Mouse (Mus musculus): ENCODE data around the gene Slc25a1. TPM values are rescaled to one million over a fixed set of nuclear protein-coding genes. Genes with fewer than 3 reads are reported as not detected.
A peak's percentile ranks its signal among the peaks of the same experiment; 100 is the strongest.

Gene Slc25a1
- polyA plus RNA-seq, 1 experiment from 2014 or later, result 77.7 TPM

DNA sequence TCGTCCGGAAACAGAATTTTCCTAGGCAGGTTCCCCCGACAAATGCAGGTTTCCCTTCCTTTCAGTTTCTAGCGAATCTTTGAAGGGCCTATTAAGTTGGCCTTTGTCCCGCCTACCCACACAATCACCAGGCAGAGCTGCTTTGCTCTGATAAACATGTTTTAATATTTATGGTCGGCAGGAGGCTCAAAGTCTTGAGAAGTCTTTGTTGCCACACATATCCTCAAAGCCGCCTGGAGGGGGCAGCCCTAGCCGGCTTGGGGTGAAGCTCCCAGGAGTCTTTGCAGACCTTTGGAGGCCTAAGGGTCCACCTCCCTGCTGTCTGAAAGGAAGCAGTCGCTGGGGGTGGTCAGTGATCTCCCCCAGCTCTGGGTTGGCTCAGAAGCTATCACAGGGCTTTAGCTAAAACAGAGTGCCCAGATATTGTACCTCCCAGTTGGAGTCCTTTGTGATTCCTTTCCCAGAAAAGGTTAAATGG, 647 bp upstream of the Slc25a1 start:
- Histone ChIP-seq H3K27me3 (ENCODE audit: insufficient read depth, low read length) (no peaks in the 10 kb centered on the region), H3K27ac (ENCODE audit: low read depth) (peak overlapping the region; percentile 87), H3K4me2 (ENCODE audit: low read depth, low read length) (peak overlapping the region; percentile 99), H3K4me3 (ENCODE audit: low read depth, low read length) (peak overlapping the region; percentile 71), H3K9ac (replicated peaks) (peak overlapping the region; percentile 78), H3K36me3 (replicated peaks; ENCODE audit: insufficient read depth, low read length) (peaks cover 7% of the 10 kb centered on the region; the same call in 1 of the 2 replicates), H3K9me3 (ENCODE audit: low read length) (no peaks in the 10 kb centered on the region), H3K4me1 (ENCODE audit: insufficient read depth) (peaks cover 10% of the 10 kb centered on the region)
- peak; percentile 77 for DNase-seq
- TF ChIP-seq EP300 (IDR thresholded peaks at IDR 0.05; ENCODE audit: low read depth) (peak; percentile 40; the same call in 1 of the 2 replicates), CTCF (IDR thresholded peaks at IDR 0.05; ENCODE audit: low read depth) (peak; percentile 76)
- 3% methylated on average over 9 of the region's 9 CpGs for WGBS (ENCODE audit: insufficient replicate concordance)
- ATAC-seq, result peak; percentile 78

GRCm38 (mm10) chr16:17927351-17928082, 502 bp downstream of the Slc25a1 start:
- 3% methylated on average over 65 of the region's 72 CpGs for WGBS (ENCODE audit: insufficient replicate concordance)

GRCm38 (mm10) chr16:17922163-17922538, 5.9 kb downstream of the Slc25a1 start:
- H3K4me1 ChIP-seq (ENCODE audit: insufficient read depth), result peaks cover 18% of the 10 kb centered on the region
- WGBS (ENCODE audit: insufficient replicate concordance), result under 1% methylated on average over 14 of the region's 14 CpGs
- DNase-seq, result no peak

More at GRCm38 (mm10) chr16:17927351-17928082, 502 bp downstream of the Slc25a1 start:
- H3K36me3 ChIP-seq (replicated peaks; ENCODE audit: insufficient read depth, low read length), result peaks cover 7% of the 10 kb centered on the region; the same call in 1 of the 2 replicates
- peaks cover 13% of the 10 kb centered on the region for H3K4me1 ChIP-seq (ENCODE audit: insufficient read depth)
- H3K9me3 ChIP-seq (ENCODE audit: low read length), result no peaks in the 10 kb centered on the region
- H3K4me2 ChIP-seq (ENCODE audit: low read depth, low read length), result peak overlapping the region; percentile 99
- H3K27me3 ChIP-seq (ENCODE audit: insufficient read depth, low read length), result no peaks in the 10 kb centered on the region
- TF ChIP-seq EP300 (IDR thresholded peaks at IDR 0.05; ENCODE audit: low read depth) (no peak), CTCF (IDR thresholded peaks at IDR 0.05; ENCODE audit: low read depth) (no peak)
- ATAC-seq (peak; percentile 29), DNase-seq (peak; percentile 65)
- peak overlapping the region; percentile 71 for H3K4me3 ChIP-seq (ENCODE audit: low read depth, low read length)
- peak overlapping the region; percentile 78 for H3K9ac ChIP-seq (replicated peaks)
- H3K27ac ChIP-seq (ENCODE audit: low read depth), result peak overlapping the region; percentile 87

DNA sequence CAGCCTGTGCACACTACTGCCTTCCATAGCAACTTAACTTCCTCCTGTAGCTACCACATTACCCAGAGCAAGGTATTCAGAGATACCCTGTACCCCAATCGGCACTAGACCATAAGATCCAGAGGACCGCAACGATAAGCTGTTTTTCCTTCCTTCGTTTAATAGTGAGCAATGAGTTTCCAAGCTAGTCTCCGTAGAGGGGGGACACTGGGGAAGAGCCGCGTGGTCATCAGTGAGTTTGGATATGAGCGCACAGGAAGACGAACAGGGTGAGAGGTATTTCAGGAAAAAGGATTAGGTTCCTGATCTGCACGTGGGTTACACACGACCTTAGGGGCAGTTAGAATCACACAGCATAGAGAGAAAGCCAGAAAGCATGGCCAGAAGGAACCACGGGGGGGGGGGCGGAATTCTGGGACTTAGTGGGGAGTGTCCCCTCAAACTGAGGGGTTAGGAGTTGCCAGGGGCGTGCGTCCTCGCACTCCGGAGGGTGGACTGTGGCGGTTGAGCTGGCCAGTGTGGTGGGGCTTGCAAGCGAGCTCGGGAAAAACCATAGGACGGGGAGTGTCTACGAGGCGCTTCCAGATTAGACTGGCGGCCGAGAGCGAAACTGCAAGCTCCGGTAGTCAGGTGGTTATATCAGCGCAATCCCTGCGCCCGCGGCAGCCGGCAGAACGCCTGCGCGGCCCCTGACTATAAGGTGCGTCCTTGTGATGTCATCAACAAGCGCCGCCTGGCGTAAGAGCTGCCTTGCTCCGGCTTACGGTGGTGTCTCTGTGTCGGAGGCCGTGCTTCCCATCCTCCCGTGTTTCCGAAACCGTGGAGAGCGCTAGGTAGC, 6.5 kb downstream of the Slc25a1 start:
- Histone ChIP-seq H3K27me3 (ENCODE audit: insufficient read depth, low read length) (0 out of 2 replicates have a peak, but pooled peaks cover 1% of the 10 kb centered on the region), H3K27ac (ENCODE audit: low read depth) (peak overlapping the region; percentile 83), H3K4me1 (ENCODE audit: insufficient read depth) (peaks cover 17% of the 10 kb centered on the region), H3K9ac (replicated peaks) (peak overlapping the region; percentile 84), H3K4me2 (ENCODE audit: low read depth, low read length) (peak overlapping the region; percentile 88), H3K9me3 (ENCODE audit: low read length) (no peaks in the 10 kb centered on the region), H3K4me3 (ENCODE audit: low read depth, low read length) (peak overlapping the region; percentile 74), H3K36me3 (replicated peaks; ENCODE audit: insufficient read depth, low read length) (peaks cover 7% of the 10 kb centered on the region; the same call in 1 of the 2 replicates)
- 1% methylated on average over 47 of the region's 47 CpGs for WGBS (ENCODE audit: insufficient replicate concordance)
- TF ChIP-seq CTCF (IDR thresholded peaks at IDR 0.05; ENCODE audit: low read depth) (peak; percentile 66), EP300 (IDR thresholded peaks at IDR 0.05; ENCODE audit: low read depth) (no peak)
- DNase-seq, result peak; percentile 96
- peak; percentile 95 for ATAC-seq

More at GRCm38 (mm10) chr16:17922163-17922538, 5.9 kb downstream of the Slc25a1 start:
- ATAC-seq, result peak; percentile 30
- TF ChIP-seq EP300 (IDR thresholded peaks at IDR 0.05; ENCODE audit: low read depth), result no peak
- TF ChIP-seq CTCF (IDR thresholded peaks at IDR 0.05; ENCODE audit: low read depth), result no peak
- Histone ChIP-seq H3K27me3 (ENCODE audit: insufficient read depth, low read length) (no peaks in the 10 kb centered on the region), H3K36me3 (replicated peaks; ENCODE audit: insufficient read depth, low read length) (peaks cover 7% of the 10 kb centered on the region; the same call in 1 of the 2 replicates), H3K4me3 (ENCODE audit: low read depth, low read length) (peak overlapping the region; percentile 74), H3K4me2 (ENCODE audit: low read depth, low read length) (peak overlapping the region; percentile 88), H3K9ac (replicated peaks) (peak overlapping the region; percentile 84), H3K27ac (ENCODE audit: low read depth) (peak overlapping the region; percentile 72), H3K9me3 (ENCODE audit: low read length) (no peaks in the 10 kb centered on the region)

- TF ChIP-seq CTCF (IDR thresholded peaks at IDR 0.05; ENCODE audit: low read depth) (no peak), EP300 (IDR thresholded peaks at IDR 0.05; ENCODE audit: low read depth) (no peak)
- peaks cover 11% of the 10 kb centered on the region for H3K27me3 ChIP-seq (ENCODE audit: insufficient read depth, low read length)
- no peaks in the 10 kb centered on the region for H3K9me3 ChIP-seq (ENCODE audit: low read length)
- DNase-seq, result no peak
- H3K4me1 ChIP-seq (ENCODE audit: insufficient read depth), result peaks cover 17% of the 10 kb centered on the region
- H3K9ac ChIP-seq (replicated peaks), result 0 out of 2 replicates have a peak overlapping the region, but pooled peaks have one; percentile 84
- 46% methylated on average over 20 of the region's 20 CpGs for WGBS (ENCODE audit: insufficient replicate concordance)
- H3K4me3 ChIP-seq (ENCODE audit: low read depth, low read length), result no peak overlapping the region
- no peaks in the 10 kb centered on the region for H3K36me3 ChIP-seq (replicated peaks; ENCODE audit: insufficient read depth, low read length)
- ATAC-seq, result no peak
- peak overlapping the region; percentile 88 for H3K4me2 ChIP-seq (ENCODE audit: low read depth, low read length)
- H3K27ac ChIP-seq (ENCODE audit: low read depth), result no peak overlapping the region
These were observed 7.4 kb downstream of the Slc25a1 start for GRCm38 (mm10) chr16:17920586-17920985.
